Mouse (Mus musculus) G1E (cell line): Measurements from ENCODE around the gene Gm45140.

Source experiments
- CTCF ChIP-seq: IDR thresholded peaks from 2 replicates; pipeline ENCODE4 v1.5.1; 2012; ENCODE audit warnings: low read depth, low read length, inconsistent platforms, mixed read lengths
- GATA2 ChIP-seq: IDR thresholded peaks from 2 replicates; pipeline ENCODE4 v1.6.1; 2012; ENCODE audit warnings: low read depth, low read length, inconsistent platforms, borderline replicate concordance

GRCm38 (mm10) chr6:87835695-87836094 is at the start of gene Gm45140:
- TF ChIP-seq CTCF: no peak
- no peak for TF ChIP-seq GATA2
